18 mouse cellular contexts compared by ENCODE assay signal in genomic region chr11:8396329-8396728, GRCm38 (mm10).
"Had no signal": no experiment of that assay in that cellular context is flagged by ENCODE, and none has a peak within 500 bp of the region (broad histone marks: within the 10 kb centered on the region; RNA-seq: fewer than 3 reads in every experiment).

No protein-coding gene starts in this region.

- ATAC-seq: midbrain, embryonic 16.5 days had no signal

- H3K27ac ChIP-seq: midbrain, embryonic 10.5 days; midbrain, embryonic 12.5 days; neural tube, embryonic 13.5 days; neural tube, embryonic 15.5 days had no signal

- H3K4me3 ChIP-seq: midbrain, embryonic 10.5 days; midbrain, embryonic 12.5 days; myocyte; neural tube, embryonic 13.5 days; neural tube, embryonic 15.5 days had no signal

- H3K9ac ChIP-seq: lung, embryonic 14.5 days; midbrain, embryonic 12.5 days; neural tube, embryonic 13.5 days; neural tube, embryonic 15.5 days had no signal

- H3K36me3 ChIP-seq: midbrain, embryonic 10.5 days; midbrain, embryonic 12.5 days; neural tube, embryonic 13.5 days; neural tube, embryonic 15.5 days had no signal

- H3K4me1 ChIP-seq: midbrain, embryonic 10.5 days; midbrain, embryonic 12.5 days; neural tube, embryonic 15.5 days had no signal

- H3K27me3 ChIP-seq: midbrain, embryonic 12.5 days; neural tube, embryonic 13.5 days; neural tube, embryonic 15.5 days had no signal

- H3K4me2 ChIP-seq: lung, embryonic 14.5 days; midbrain, embryonic 12.5 days; neural tube, embryonic 13.5 days; neural tube, embryonic 15.5 days had no signal

- H3K9me3 ChIP-seq: midbrain, embryonic 12.5 days; neural tube, embryonic 13.5 days had no signal

- DNase-seq: lung, embryonic 14.5 days; lung, postnatal 10 days; lung, postnatal 4 days; midbrain, embryonic 14.5 days; retina, postnatal 1 day; right cerebral cortex, adult 18-20 months; right cerebral cortex, postnatal 25 days; right cerebral cortex, postnatal 4 days; spleen, adult 18-20 months; thymus, adult 18-20 months; thymus, postnatal 14 days; thymus, postnatal 36 days had no signal
